Mouse (Mus musculus) olfactory bulb, adult 2 months (tissue): ENCODE results near the gene Sox5.

Experiments used
- CTCF ChIP-seq: fragments of 200-500 bp; IDR thresholded peaks from 2 replicates; pipeline ENCODE4 v1.5.1; 2012; ENCODE audit warnings: low read depth, mild to moderate bottlenecking, low read length, moderate library complexity; ENCODE audit not compliant: insufficient read depth
- POLR2A ChIP-seq: fragments of 200-500 bp; IDR thresholded peaks from 2 replicates; pipeline ENCODE4 v1.6.1; 2012; ENCODE audit warnings: mild to moderate bottlenecking, low read depth, low read length, moderate library complexity; ENCODE audit not compliant: insufficient read depth

GRCm38 (mm10) chr6:144100852-144101251 is 680.9 kb downstream of the Sox5 start:
- TF ChIP-seq POLR2A (no peak), CTCF (no peak)
